Mouse (Mus musculus) forebrain, embryonic 11.5 days (tissue): ENCODE results near the gene Catsper2. TPM values are rescaled to one million over a fixed set of nuclear protein-coding genes. Genes with fewer than 3 reads are reported as not detected.

Experiments
- ATAC-seq: fragments of 200-750 bp; cut with Nextera tagmentation; replicated peaks from 2 replicates; pipeline ENCODE4 v1.8.0; 2017; ENCODE audit warnings: moderate TSS enrichment; ENCODE audit not compliant: low FRiP score
- DNase-seq: peaks from one replicate; pipeline ENCODE4 v3.0.0-alpha.2; 2017; ENCODE audit warnings: low spot score
- H3K27ac ChIP-seq: fragments of 300-500 bp; sonication (generic); 2 replicates; pipeline ENCODE4 v1.5.1; 2014; ENCODE audit warnings: low read depth, low read length
- H3K27me3 ChIP-seq: fragments of 300-500 bp; sonication (generic); 2 replicates; pipeline ENCODE4 v1.6.1; 2014; ENCODE audit warnings: mild to moderate bottlenecking, low read length, mixed read lengths; ENCODE audit not compliant: control insufficient read depth, insufficient read depth
- H3K36me3 ChIP-seq: fragments of 300-500 bp; sonication (generic); 2 replicates; pipeline ENCODE4 v1.6.1; 2014; ENCODE audit warnings: mild to moderate bottlenecking, low read length, moderate library complexity, mixed read lengths; ENCODE audit not compliant: control insufficient read depth, insufficient read depth
- H3K4me1 ChIP-seq: fragments of 300-500 bp; sonication (generic); replicated peaks from 2 replicates; pipeline ENCODE4 v1.6.1; 2014; ENCODE audit warnings: low read length, mixed read lengths; ENCODE audit not compliant: control insufficient read depth, insufficient read depth
- H3K4me2 ChIP-seq: fragments of 300-500 bp; sonication (generic); 2 replicates; pipeline ENCODE4 v1.6.1; 2014; ENCODE audit warnings: low read depth, mild to moderate bottlenecking, low read length, moderate library complexity, mixed read lengths; ENCODE audit not compliant: severe bottlenecking
- H3K4me3 ChIP-seq: fragments of 300-500 bp; sonication (generic); 2 replicates; pipeline ENCODE4 v1.5.1; 2014; ENCODE audit warnings: low read depth, low read length
- H3K9ac ChIP-seq: fragments of 300-500 bp; sonication (generic); 2 replicates; pipeline ENCODE4 v1.6.1; 2014; ENCODE audit warnings: low read length
- H3K9me3 ChIP-seq: fragments of 300-500 bp; sonication (generic); 2 replicates; pipeline ENCODE4 v1.6.1; 2016; ENCODE audit warnings: low read length, mixed read lengths; ENCODE audit not compliant: control insufficient read depth
- WGBS: fragments of 180-500 bp; shearing (Covaris S2); extraction: QIAGEN DNeasy Blood & Tissue Kit; methylation state at CpG from one replicate; pipeline ENCODE4 v1.1.7; 2014; 5-methylcytosine and 5-hydroxymethylcytosine counted together
- polyA plus RNA-seq: library from polyadenylated mRNA; unstranded; fragments of >200 nt; fragmentation: Nextera tagmentation; extraction: Ambion mirVana; gene quantifications from 2 replicates; pipeline ENCODE4 v1.2.1, GENCODE M21; 2014

Catsper2 gene
- polyA plus RNA-seq, 1 experiment from 2014 or later: 2.4 TPM

- Histone ChIP-seq H3K4me1 (0 out of 2 replicates have a peak, but pooled peaks cover 2% of the 10 kb centered on the region), H3K36me3 (peaks cover 3% of the 10 kb centered on the region; the same call in 1 of the 2 replicates), H3K27ac (no peak overlapping the region), H3K27me3 (no peaks in the 10 kb centered on the region), H3K9me3 (no peaks in the 10 kb centered on the region), H3K4me3 (no peak overlapping the region), H3K4me2 (no peak overlapping the region), H3K9ac (no peak overlapping the region)
- WGBS: 93% methylated on average over 6 of the region's 6 CpGs
- ATAC-seq: no peak
- DNase-seq: no peak
These were observed 2.8 kb upstream of the Catsper2 start for GRCm38 (mm10) chr2:121416356-121416755.

- DNase-seq: no peak
These were observed 2.0 kb upstream of the Catsper2 start for GRCm38 (mm10) chr2:121415591-121415990.

DNA sequence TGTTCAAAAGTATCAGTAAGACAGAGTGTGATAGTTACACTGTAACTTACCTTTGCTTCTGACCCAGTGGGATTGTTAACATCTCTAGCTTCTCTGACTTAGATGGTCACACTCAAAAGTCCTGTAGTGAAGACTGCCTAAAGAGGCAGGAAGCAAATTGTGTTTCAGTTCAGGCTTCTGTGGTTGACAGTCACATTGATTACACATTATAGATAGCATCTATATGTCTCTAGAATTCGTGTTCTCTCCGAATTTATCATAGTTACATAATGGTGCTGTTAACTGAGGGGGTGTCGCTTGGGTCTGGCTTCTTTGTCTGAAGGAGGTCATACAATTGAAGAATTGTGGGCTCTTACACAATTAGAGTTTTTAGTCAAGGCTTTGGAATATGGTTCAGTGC, 1.5 kb upstream of the Catsper2 start:
- DNase-seq: no peak
- Histone ChIP-seq H3K4me3 (peak overlapping the region; percentile 93), H3K4me2 (peak overlapping the region; percentile 66), H3K9me3 (no peaks in the 10 kb centered on the region), H3K36me3 (peaks cover 3% of the 10 kb centered on the region; the same call in 1 of the 2 replicates), H3K9ac (peak overlapping the region; percentile 47), H3K27ac (no peak overlapping the region), H3K4me1 (0 out of 2 replicates have a peak, but pooled peaks cover 2% of the 10 kb centered on the region), H3K27me3 (no peaks in the 10 kb centered on the region)
- WGBS: 74% methylated on average over 3 of the region's 3 CpGs
- no peak for ATAC-seq

More at GRCm38 (mm10) chr2:121415591-121415990, 2.0 kb upstream of the Catsper2 start:
- 0 out of 2 replicates have a peak, but pooled peaks cover 2% of the 10 kb centered on the region for H3K4me1 ChIP-seq
- H3K4me3 ChIP-seq: peak overlapping the region; percentile 93
- peak overlapping the region; percentile 66; the same call in 1 of the 2 replicates for H3K4me2 ChIP-seq
- no peak overlapping the region for H3K27ac ChIP-seq
- H3K36me3 ChIP-seq: peaks cover 3% of the 10 kb centered on the region; the same call in 1 of the 2 replicates
- H3K9ac ChIP-seq: no peak overlapping the region
- no peak for ATAC-seq
- 90% methylated on average over 3 of the region's 3 CpGs for WGBS
- H3K27me3 ChIP-seq: no peaks in the 10 kb centered on the region
- no peaks in the 10 kb centered on the region for H3K9me3 ChIP-seq

DNA sequence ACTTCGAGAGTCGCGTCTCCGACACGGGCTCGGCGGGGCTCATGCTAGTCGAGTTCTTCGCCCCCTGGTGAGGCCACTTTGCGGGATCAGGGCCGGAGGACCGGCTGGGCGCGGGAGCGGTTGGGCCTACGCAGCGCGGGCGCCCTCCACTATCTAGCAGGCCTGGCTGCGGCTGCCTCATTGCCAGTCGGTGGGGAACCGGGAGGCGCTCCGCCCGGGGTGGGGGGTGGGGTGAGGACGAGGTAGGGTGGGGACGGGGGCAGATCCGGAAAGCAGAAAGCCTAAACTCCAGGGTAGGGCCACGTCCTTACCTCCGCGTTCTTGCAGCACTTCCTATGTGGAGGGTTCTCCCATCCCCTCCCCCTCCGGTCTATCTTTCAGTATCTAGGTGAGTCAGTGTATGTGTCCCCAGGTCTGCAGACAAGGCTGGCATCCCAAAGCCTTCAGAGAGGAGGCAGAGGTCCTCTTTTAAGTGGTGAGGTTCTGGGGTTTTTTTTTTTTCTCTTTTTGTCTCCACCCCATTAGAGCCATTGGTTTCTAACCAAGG, 620 bp upstream of the Catsper2 start:
- Histone ChIP-seq H3K4me1 (0 out of 2 replicates have a peak, but pooled peaks cover 2% of the 10 kb centered on the region), H3K27ac (peak overlapping the region; percentile 92), H3K4me3 (peak overlapping the region; percentile 93), H3K27me3 (no peaks in the 10 kb centered on the region), H3K9ac (peak overlapping the region; percentile 99), H3K9me3 (no peaks in the 10 kb centered on the region), H3K36me3 (peaks cover 3% of the 10 kb centered on the region; the same call in 1 of the 2 replicates), H3K4me2 (peak overlapping the region; percentile 66)
- WGBS: under 1% methylated on average over 32 of the region's 32 CpGs
- ATAC-seq: peak; percentile 52
- no peak for DNase-seq

GRCm38 (mm10) chr2:121412843-121413386, 677 bp downstream of the Catsper2 start:
- Histone ChIP-seq H3K27ac (peak overlapping the region; percentile 93), H3K9me3 (no peaks in the 10 kb centered on the region), H3K27me3 (no peaks in the 10 kb centered on the region), H3K4me2 (peak overlapping the region; percentile 62), H3K36me3 (no peaks in the 10 kb centered on the region; the same call in 1 of the 2 replicates), H3K9ac (peak overlapping the region; percentile 99), H3K4me3 (peak overlapping the region; percentile 93), H3K4me1 (0 out of 2 replicates have a peak, but pooled peaks cover 2% of the 10 kb centered on the region)
- WGBS: 9% methylated on average over 4 of the region's 4 CpGs
- ATAC-seq (peak; percentile 19), DNase-seq (no peak)

DNA sequence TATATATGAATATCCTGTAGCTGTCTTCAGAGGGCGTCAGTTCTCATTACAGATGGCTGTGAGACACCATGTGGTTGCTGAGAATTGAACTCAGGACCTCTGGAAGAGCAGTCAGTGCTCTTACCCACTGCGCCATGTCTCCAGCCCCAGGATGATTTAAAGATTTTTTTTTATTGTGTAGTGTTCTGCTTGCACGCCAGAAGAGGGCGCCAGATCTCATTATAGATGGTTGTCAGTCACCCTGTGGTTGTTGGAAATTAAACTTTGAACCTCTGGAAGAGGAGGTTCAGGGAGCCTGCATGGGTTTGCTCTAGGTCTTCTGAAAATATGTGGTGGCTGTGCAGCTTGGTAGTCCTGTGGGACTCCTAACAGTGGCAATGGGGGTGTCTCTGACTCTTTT, 5.4 kb downstream of the Catsper2 start:
- no peak for ATAC-seq
- Histone ChIP-seq H3K27ac (no peak overlapping the region), H3K36me3 (no peaks in the 10 kb centered on the region), H3K4me3 (no peak overlapping the region), H3K4me2 (no peak overlapping the region), H3K4me1 (no peaks in the 10 kb centered on the region), H3K9ac (no peak overlapping the region), H3K9me3 (no peaks in the 10 kb centered on the region), H3K27me3 (no peaks in the 10 kb centered on the region)
- DNase-seq: peak; percentile 72
- 32% methylated on average over 4 of the region's 4 CpGs for WGBS

GRCm38 (mm10) chr2:121403296-121403695, 10.3 kb downstream of the Catsper2 start:
- Histone ChIP-seq H3K36me3 (no peaks in the 10 kb centered on the region), H3K4me1 (no peaks in the 10 kb centered on the region), H3K9me3 (no peaks in the 10 kb centered on the region), H3K9ac (no peak overlapping the region), H3K4me3 (no peak overlapping the region), H3K27me3 (no peaks in the 10 kb centered on the region), H3K4me2 (no peak overlapping the region), H3K27ac (no peak overlapping the region)
- ATAC-seq (no peak), DNase-seq (no peak)

DNA sequence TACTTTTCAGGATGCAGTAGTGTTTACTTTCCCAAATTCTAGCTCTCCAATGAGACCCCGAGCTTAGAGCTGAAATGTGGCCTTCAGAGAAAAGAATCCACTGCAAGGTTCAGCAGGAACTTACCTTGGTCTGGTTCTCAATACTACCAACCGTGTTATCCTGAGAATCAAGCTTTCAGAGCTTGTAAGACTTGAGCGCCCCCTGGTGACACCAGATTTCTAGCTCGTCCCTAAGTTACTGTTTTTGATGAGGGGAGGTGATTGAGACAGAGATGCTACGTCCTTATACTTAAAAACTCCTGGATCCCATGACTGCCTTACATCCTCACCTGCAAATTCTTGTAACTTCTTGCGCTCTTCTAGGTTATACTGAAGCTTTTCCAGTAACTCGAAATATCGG, 17.0 kb downstream of the Catsper2 start:
- Histone ChIP-seq H3K27me3 (no peaks in the 10 kb centered on the region), H3K27ac (no peak overlapping the region), H3K9ac (no peak overlapping the region), H3K4me2 (no peak overlapping the region), H3K36me3 (no peaks in the 10 kb centered on the region), H3K4me3 (no peak overlapping the region), H3K4me1 (no peaks in the 10 kb centered on the region), H3K9me3 (no peaks in the 10 kb centered on the region)
- 17% methylated on average over 8 of the region's 8 CpGs for WGBS
- ATAC-seq (no peak), DNase-seq (peak; percentile 87)
